9 mouse cellular contexts compared by ENCODE assay signal in genomic region chr13:34346238-34346637, GRCm38 (mm10). TPM values are rescaled to one million over a fixed set of nuclear protein-coding genes. Genes with fewer than 3 reads are reported as not detected.
A peak's percentile ranks its signal among the peaks of the same experiment; 100 is the strongest.
DNase-seq lines count a peak whose midpoint lies in the region; ATAC-seq and TF ChIP-seq lines count a peak whose summit lies in the region.
"Had no signal": no experiment of that assay in that cellular context is flagged by ENCODE, and none has a peak within 500 bp of the region (broad histone marks: within the 10 kb centered on the region; RNA-seq: fewer than 3 reads in every experiment).

No protein-coding gene starts in this region.

- peak overlapping the region; percentile 86 for H3K4me2 ChIP-seq in forebrain, postnatal 0 days (ENCODE audit: low read depth)
- H3K4me2 ChIP-seq in lung, embryonic 14.5 days = peak overlapping the region; percentile 93
- peak overlapping the region; percentile 91 for H3K4me2 ChIP-seq in liver, embryonic 11.5 days
- H3K4me2 ChIP-seq in neural tube, embryonic 15.5 days = peak overlapping the region; percentile 79

- H3K27me3 ChIP-seq in forebrain, postnatal 0 days (ENCODE audit: insufficient read depth, low read length) = no peaks in the 10 kb centered on the region
- peaks cover 30% of the 10 kb centered on the region for H3K27me3 ChIP-seq in forebrain, embryonic 10.5 days (ENCODE audit: poor library complexity, severe bottlenecking)
- peaks cover 39% of the 10 kb centered on the region for H3K27me3 ChIP-seq in lung, embryonic 14.5 days (ENCODE audit: insufficient read depth, low read length)
- H3K27me3 ChIP-seq in liver, embryonic 11.5 days (replicated peaks; ENCODE audit: control insufficient read depth, insufficient read depth, low read length) = no peaks in the 10 kb centered on the region; the same call in 1 of the 2 replicates
- H3K27me3 ChIP-seq in neural tube, embryonic 15.5 days (replicated peaks) = no peaks in the 10 kb centered on the region

- 45% methylated on average over 7 of the region's 7 CpGs for WGBS in forebrain, postnatal 0 days
- WGBS in forebrain, embryonic 10.5 days = 60% methylated on average over 7 of the region's 7 CpGs
- 41% methylated on average over 7 of the region's 7 CpGs for WGBS in lung, embryonic 14.5 days
- 28% methylated on average over 7 of the region's 7 CpGs for WGBS in liver, embryonic 11.5 days
- WGBS in neural tube, embryonic 15.5 days = 40% methylated on average over 7 of the region's 7 CpGs

- peaks cover 23% of the 10 kb centered on the region for H3K4me1 ChIP-seq in forebrain, postnatal 0 days (ENCODE audit: insufficient read depth)
- H3K4me1 ChIP-seq in forebrain, embryonic 10.5 days = peaks cover 59% of the 10 kb centered on the region
- peaks cover 7% of the 10 kb centered on the region; the same call in 1 of the 2 replicates for H3K4me1 ChIP-seq in lung, embryonic 14.5 days (ENCODE audit: insufficient read depth)
- peaks cover 36% of the 10 kb centered on the region for H3K4me1 ChIP-seq in liver, embryonic 11.5 days (replicated peaks; ENCODE audit: control insufficient read depth, insufficient read depth, low read length)
- peaks cover 38% of the 10 kb centered on the region for H3K4me1 ChIP-seq in neural tube, embryonic 15.5 days

- no peak for DNase-seq in forebrain, postnatal 0 days
- DNase-seq in forebrain, embryonic 10.5 days (ENCODE audit: extremely low spot score, low spot score) = no peak
- DNase-seq in lung, embryonic 14.5 days = no peak
- no peak for DNase-seq in lung, adult 18-20 months
- no peak for DNase-seq in liver, embryonic 11.5 days (ENCODE audit: low spot score)
- no peak for DNase-seq in embryo, embryonic 9.5 days (ENCODE audit: extremely low spot score)
- DNase-seq in yolk sac, embryonic 10.5 days (ENCODE audit: low spot score) = no peak
- DNase-seq: B cell, adult 2 months had no signal

- no peak overlapping the region for H3K27ac ChIP-seq in forebrain, postnatal 0 days (ENCODE audit: low read depth, low read length)
- no peak overlapping the region for H3K27ac ChIP-seq in forebrain, embryonic 10.5 days
- H3K27ac ChIP-seq in lung, embryonic 14.5 days (ENCODE audit: low read depth) = no peak overlapping the region
- H3K27ac ChIP-seq in liver, embryonic 11.5 days (ENCODE audit: low read depth, low read length) = peak overlapping the region; percentile 82
- H3K27ac ChIP-seq in neural tube, embryonic 15.5 days (replicated peaks) = peak overlapping the region; percentile 88

- peak overlapping the region; percentile 83 for H3K4me3 ChIP-seq in forebrain, postnatal 0 days (ENCODE audit: low read depth, low read length)
- H3K4me3 ChIP-seq in forebrain, embryonic 10.5 days = no peak overlapping the region
- H3K4me3 ChIP-seq in lung, embryonic 14.5 days (ENCODE audit: low read depth, low read length) = 0 out of 2 replicates have a peak overlapping the region, but pooled peaks have one; percentile 71
- H3K4me3 ChIP-seq in liver, embryonic 11.5 days (ENCODE audit: low read depth, low read length) = peak overlapping the region; percentile 88
- H3K4me3 ChIP-seq in neural tube, embryonic 15.5 days (replicated peaks) = peak overlapping the region; percentile 92

- peak overlapping the region; percentile 88; the same call in 1 of the 2 replicates for H3K9ac ChIP-seq in forebrain, postnatal 0 days
- H3K9ac ChIP-seq in lung, embryonic 14.5 days = no peak overlapping the region
- peak overlapping the region; percentile 95 for H3K9ac ChIP-seq in liver, embryonic 11.5 days (ENCODE audit: low read depth, low read length)
- H3K9ac ChIP-seq in neural tube, embryonic 15.5 days (replicated peaks) = peak overlapping the region; percentile 96; the same call in 1 of the 2 replicates

- ATAC-seq in forebrain, postnatal 0 days = no peak
- ATAC-seq in lung, embryonic 14.5 days (ENCODE audit: insufficient read depth) = no peak
- ATAC-seq in liver, embryonic 11.5 days (replicated peaks; ENCODE audit: low FRiP score) = no peak
- no peak for ATAC-seq in neural tube, embryonic 15.5 days (ENCODE audit: low FRiP score)

- no peaks in the 10 kb centered on the region for H3K36me3 ChIP-seq in forebrain, postnatal 0 days (ENCODE audit: insufficient read depth)
- no peaks in the 10 kb centered on the region for H3K36me3 ChIP-seq in forebrain, embryonic 10.5 days (replicated peaks)
- H3K36me3 ChIP-seq in lung, embryonic 14.5 days (ENCODE audit: insufficient read depth) = no peaks in the 10 kb centered on the region
- no peaks in the 10 kb centered on the region for H3K36me3 ChIP-seq in liver, embryonic 11.5 days (ENCODE audit: control insufficient read depth, insufficient read depth, low read length)
- H3K36me3 ChIP-seq in neural tube, embryonic 15.5 days = no peaks in the 10 kb centered on the region

- no peaks in the 10 kb centered on the region for H3K9me3 ChIP-seq in forebrain, postnatal 0 days (ENCODE audit: low read length)
- H3K9me3 ChIP-seq in forebrain, embryonic 10.5 days = no peaks in the 10 kb centered on the region
- no peaks in the 10 kb centered on the region for H3K9me3 ChIP-seq in lung, embryonic 14.5 days (ENCODE audit: low read depth, low read length)
- no peaks in the 10 kb centered on the region for H3K9me3 ChIP-seq in liver, embryonic 11.5 days (ENCODE audit: control insufficient read depth, low read length)
- no peaks in the 10 kb centered on the region for H3K9me3 ChIP-seq in neural tube, embryonic 15.5 days (replicated peaks)

- no peak for TF ChIP-seq CTCF in forebrain, postnatal 0 days (IDR thresholded peaks at IDR 0.05; ENCODE audit: low read depth)
- TF ChIP-seq CTCF in lung, embryonic 14.5 days (IDR thresholded peaks at IDR 0.05; ENCODE audit: low read depth) = no peak

RNA-seq across cellular contexts. Expression of gene Slc22a23, which starts 1.3 kb away (rescaled TPM):
- total RNA-seq in forebrain, postnatal 0 days (2014; rRNA removed) = 74.8 and 87.9 TPM in 2 replicates
- polyA plus RNA-seq in forebrain, postnatal 0 days (2015; fragmentation: Nextera tagmentation; extraction: Ambion mirVana) = 8.7 and 10.3 TPM in 2 replicates
- polyA plus RNA-seq in forebrain, embryonic 10.5 days (2016; fragmentation: Nextera tagmentation; extraction: Ambion mirVana) = 6.8 and 7.0 TPM in 2 replicates
- 6.7 and 7.5 TPM in 2 replicates for polyA plus RNA-seq in lung, embryonic 14.5 days (2014; fragmentation: Nextera tagmentation; extraction: Ambion mirVana)
- polyA plus RNA-seq in liver, embryonic 11.5 days (2014; fragmentation: Nextera tagmentation; extraction: Ambion mirVana) = 11.0 and 11.6 TPM in 2 replicates
- 13.9 and 15.6 TPM in 2 replicates for polyA plus RNA-seq in neural tube, embryonic 15.5 days (2015; fragmentation: Nextera tagmentation; extraction: Ambion mirVana)

Comparison
In these comparisons a context has a peak if more than half of its experiments do, and no peak if none do; other contexts are left out.
1. H3K27ac ChIP-seq: peak in liver, embryonic 11.5 days (single experiment) and neural tube, embryonic 15.5 days (single experiment); none in forebrain, postnatal 0 days (single experiment), forebrain, embryonic 10.5 days (single experiment) and lung, embryonic 14.5 days (single experiment).
2. Peak in every context shown above with its lines, with median percentiles within 50 percentile points of each other: H3K4me2 ChIP-seq.